Mouse (Mus musculus) skeletal muscle tissue, postnatal 0 days (tissue): Measurements from ENCODE around the gene Slc43a3. TPM values are rescaled to one million over a fixed set of nuclear protein-coding genes. Genes with fewer than 3 reads are reported as not detected.

Source experiments
- microRNA-seq, 2 experiments: library from miRNA; unstranded; fragments of <30 nt; microRNA quantifications; one replicate each; pipeline ENCODE4; 2016
- polyA plus RNA-seq: library from polyadenylated mRNA; unstranded; fragments of >200 nt; fragmentation: Nextera tagmentation; extraction: Ambion mirVana; gene quantifications from 2 replicates; pipeline ENCODE4 v1.2.1, GENCODE M21; 2015

Gene Slc43a3
- polyA plus RNA-seq: 14.5 and 20.2 TPM in 2 replicates

DNA sequence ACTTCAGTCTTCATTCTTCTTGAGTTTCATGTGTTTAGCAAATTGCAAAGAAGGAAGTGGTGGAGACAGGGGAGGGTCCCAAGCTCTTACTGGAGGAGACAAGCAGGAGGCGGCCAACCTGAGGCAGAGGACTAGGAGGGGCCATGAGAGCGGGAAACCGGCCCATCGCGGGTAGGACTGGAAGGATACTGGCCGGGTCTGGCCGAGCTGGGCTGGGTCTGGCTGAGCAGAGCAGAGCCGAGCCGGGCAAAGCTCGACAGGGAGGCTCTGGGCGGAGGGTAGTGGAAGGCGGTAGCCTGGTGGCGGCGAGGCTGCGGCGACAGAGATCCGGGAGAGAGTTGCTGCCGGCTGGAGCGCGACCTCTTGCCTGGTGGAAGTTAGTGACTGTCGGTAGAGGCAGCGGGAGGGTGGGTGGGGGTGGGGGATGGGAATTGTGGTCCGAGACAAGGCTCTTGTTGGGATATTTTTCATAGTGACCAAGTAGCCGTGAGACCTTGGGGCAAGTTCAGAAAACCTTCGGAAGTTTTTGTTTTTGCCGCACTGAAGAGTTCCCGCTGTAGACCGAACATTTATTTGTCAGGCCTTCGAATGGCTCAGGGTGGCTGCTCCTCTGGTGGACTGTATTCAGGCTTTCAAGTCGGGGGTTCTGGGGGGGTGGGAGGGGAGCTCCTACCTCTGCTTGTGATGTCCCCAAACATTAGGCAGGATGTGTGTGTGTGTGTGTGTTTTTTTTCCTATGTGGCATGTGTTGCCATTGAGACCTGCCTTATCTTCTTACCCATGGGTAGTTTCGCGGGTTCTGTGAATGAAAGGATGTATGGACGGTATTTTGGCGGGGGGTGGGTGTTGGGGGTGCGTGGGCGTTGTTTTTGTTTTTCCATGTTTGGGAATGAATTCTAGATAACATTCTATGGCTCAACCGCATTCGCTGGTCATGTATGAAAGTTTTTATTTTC is at the start of gene Slc43a3:
TSS of gene Slc43a3 (plus strand) at position 106 of the 956 bp plus-strand sequence.

DNA sequence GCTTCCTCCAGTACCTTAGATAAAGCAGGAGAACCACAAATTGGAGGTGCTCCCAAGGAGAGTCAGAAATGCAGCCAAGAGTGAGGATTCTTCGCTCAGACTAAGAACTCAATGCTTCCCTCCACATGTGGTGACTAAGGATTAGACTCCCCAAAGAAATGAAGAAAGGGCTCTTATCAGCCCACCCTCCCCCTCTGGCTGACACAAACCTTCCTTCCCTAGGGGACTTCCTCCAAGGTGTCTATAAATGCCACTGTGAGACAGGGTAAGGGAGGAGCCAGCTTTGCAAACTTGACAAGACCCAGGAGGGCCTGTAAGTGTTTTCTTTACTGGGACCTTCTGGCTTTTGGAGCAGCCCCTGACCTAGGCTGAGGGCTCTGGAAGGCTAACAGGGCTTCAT is 43.8 kb downstream of the Slc43a3 start, which contains the start of gene Prg2:
TSS of gene Prg2 (plus strand) at position 274 of the 400 bp plus-strand sequence.

DNA sequence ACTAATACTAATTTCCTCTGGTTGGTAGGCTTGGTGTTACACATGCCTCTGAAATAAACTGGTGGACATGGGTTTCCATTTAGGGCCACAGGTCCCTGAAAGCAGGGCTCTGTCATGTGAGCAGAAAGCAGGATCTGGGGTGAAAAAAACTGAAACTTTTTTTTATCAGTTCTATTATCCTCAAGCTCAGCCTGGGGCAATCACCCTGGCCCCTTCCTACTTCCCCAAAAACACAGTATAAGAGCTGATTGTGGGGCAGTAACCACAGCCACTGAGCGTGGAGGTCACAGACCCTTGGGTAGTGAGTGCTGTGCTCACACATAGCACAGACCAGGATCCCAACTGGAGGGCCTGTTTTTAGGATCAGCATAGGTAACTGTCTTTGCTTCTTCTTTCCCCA is 51.6 kb downstream of the Slc43a3 start, which contains the start of gene Prg3:
TSS of gene Prg3 (plus strand) at position 286 of the 400 bp plus-strand sequence.

Small RNA genes lying within 50 kb of the gene (microRNA-seq; reads per million reads assigned to microRNA genes)
- gene Gm24332: 0 reads per million in 2 experiments

Other genes starting within 250 kb of the Slc43a3 start
- 13.4 and 17.7 TPM in 2 replicates for gene Zdhhc5, start 221.4 kb upstream of the Slc43a3 start, polyA plus RNA-seq
- 10.5 and 12.6 TPM in 2 replicates for gene Clp1, start 209.2 kb upstream of the Slc43a3 start, polyA plus RNA-seq
- gene Ypel4, start 202.5 kb upstream of the Slc43a3 start, polyA plus RNA-seq: 1.5 and 1.6 TPM in 2 replicates
- gene Gm19426, start 192.9 kb upstream of the Slc43a3 start, polyA plus RNA-seq: 1.8 and 2.0 TPM in 2 replicates
- 64.7 and 70.4 TPM in 2 replicates for gene Serping1, start 161.1 kb upstream of the Slc43a3 start, polyA plus RNA-seq
- 20.2 and 24.6 TPM in 2 replicates for gene Ube2l6, start 137.8 kb upstream of the Slc43a3 start, polyA plus RNA-seq
- 106 and 109 TPM in 2 replicates for gene Smtnl1, start 113.9 kb upstream of the Slc43a3 start, polyA plus RNA-seq
- gene Timm10, start 109.6 kb upstream of the Slc43a3 start, polyA plus RNA-seq: 67.6 and 83.8 TPM in 2 replicates
- gene Slc43a1, start 97.7 kb upstream of the Slc43a3 start, polyA plus RNA-seq: 7.4 and 10.3 TPM in 2 replicates
- gene Rtn4rl2, start 49.9 kb upstream of the Slc43a3 start, polyA plus RNA-seq: 0.45 TPM in 2 replicates
- not detected in 2 replicates for gene Prg2, start 43.9 kb downstream of the Slc43a3 start, polyA plus RNA-seq
- not detected in 2 replicates for gene Prg3, start 51.6 kb downstream of the Slc43a3 start, polyA plus RNA-seq
- 64.4 and 71.4 TPM in 2 replicates for gene Ssrp1, start 100.7 kb downstream of the Slc43a3 start, polyA plus RNA-seq
- gene P2rx3, start 100.9 kb downstream of the Slc43a3 start, polyA plus RNA-seq: 0.37 and 0.56 TPM in 2 replicates
- gene Tnks1bp1, start 111.4 kb downstream of the Slc43a3 start, polyA plus RNA-seq: 14.3 and 18.4 TPM in 2 replicates
- gene Aplnr, start 199.6 kb downstream of the Slc43a3 start, polyA plus RNA-seq: 42.9 and 58.4 TPM in 2 replicates